Mouse (Mus musculus) T-helper 1 cell (primary cell): Measurements from ENCODE around the gene Add3.
"Not testable (repeated sequence)": the region's sequence is repeated elsewhere in the genome, so short reads cannot be mapped to it uniquely, and the experiment has no call there.

Experiments used
- in situ Hi-C: fragments of 300-600 bp; cut with MboI, MseI; formaldehyde crosslinking; loops from one replicate; pipeline ENCODE4 v1.15.1; 2025; ENCODE audit warnings: high pct_unique_total_duplicates

The Add3 gene

DNA sequence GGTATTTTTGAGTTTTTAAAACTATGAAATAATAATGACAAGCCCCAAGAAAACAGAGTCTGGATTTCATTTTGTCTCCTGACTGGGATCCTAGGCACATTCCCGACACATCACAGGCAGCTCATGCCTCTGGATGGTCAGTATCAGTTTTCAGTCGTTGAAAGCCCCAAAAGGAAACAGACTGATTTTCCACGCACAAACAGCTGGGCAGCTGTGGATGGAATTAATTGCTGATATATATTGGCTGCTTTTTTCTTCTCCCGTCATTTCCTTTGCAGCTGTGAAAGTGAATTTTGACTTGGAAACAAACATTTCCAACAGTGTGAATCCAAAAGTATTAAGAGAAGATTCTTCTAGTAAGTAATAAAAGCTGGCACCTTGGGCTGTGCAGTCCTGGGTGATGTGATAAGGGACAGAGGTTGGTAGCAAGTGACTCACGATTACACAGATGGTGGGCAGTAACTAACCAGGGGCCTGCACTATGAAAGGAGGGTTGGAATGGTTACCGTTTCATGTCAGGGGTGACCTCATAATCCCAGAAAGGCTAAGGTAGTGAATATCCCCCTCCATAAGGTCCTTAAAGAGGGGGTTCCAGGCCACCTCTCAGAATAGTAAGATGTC lies 51.7 kb downstream of the Add3 start:
- in situ Hi-C loops: no loop called here

- in situ Hi-C loops: no loop called here
Measured at GRCm38 (mm10) chr19:53193190-53193589, 52.9 kb downstream of the Add3 start.

DNA sequence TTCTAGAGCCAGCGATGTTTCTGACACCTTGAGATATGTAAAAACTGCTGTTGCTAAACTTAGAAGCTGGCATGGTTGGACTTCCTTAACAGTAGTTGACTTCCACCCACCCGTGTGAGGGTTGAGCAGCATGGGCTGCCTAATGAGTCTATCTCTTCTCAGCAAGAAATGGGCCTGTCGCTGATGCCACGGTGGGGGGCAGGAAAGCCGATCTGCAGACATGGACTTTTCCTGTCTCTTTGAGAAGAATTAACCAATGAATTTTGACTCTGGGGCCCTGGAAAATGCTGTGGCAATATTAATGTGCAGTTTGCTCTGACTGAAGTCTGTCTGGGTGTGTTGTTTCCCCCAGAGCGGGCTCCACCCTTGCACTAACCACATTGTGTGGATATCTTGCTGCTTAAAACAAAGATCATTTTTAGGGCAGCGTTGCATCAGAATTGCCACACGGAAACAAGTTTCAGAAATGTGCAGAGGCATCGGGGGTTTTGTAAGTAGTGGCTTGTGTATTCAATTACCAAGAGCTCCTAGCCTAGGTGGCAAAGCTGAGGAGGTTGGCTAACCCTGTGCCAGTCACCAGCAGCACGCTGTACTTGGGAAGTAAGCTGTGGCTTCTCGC lies 53.8 kb downstream of the Add3 start:
- in situ Hi-C loops: no loop called here

DNA sequence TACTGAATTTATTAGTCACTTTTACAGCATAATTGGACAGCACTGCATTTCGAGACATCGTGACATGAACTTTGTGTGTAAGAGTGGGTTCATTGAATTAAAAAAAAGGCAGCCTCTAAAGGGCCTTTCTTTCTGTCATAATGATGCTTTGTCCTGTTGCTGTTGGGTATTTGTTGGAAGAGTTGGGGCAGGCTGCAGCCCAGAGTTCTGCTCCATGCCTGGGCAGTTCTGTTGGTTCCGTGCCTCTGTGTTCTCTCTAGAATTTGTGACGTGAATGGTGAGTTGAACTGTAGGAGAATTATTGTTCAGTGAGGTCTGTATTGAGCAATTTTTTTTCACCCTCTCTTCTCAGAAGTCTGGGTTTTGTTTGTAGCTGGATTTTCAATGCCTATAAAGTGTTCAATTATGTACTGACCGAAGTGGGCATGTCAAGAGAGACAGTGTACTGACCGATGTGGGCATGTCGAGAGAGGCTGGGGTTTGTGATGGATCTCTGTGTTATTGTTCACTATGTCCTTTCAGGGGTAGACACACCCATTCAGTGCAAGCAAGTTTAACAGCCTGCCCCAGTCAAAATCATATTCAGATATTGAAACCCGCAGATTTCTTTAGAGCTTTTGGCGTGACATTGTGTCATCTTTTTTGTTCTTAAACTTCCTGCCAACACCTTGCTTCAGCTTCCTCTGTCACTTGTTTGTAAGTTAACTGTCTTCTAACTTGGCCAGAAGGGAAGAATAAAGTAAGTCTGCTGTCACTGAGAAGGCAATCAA lies 54.7 kb downstream of the Add3 start:
- in situ Hi-C loops: no loop called here

GRCm38 (mm10) chr19:53196961-53197360 lies 56.7 kb downstream of the Add3 start:
- in situ Hi-C loops: no loop called here

- in situ Hi-C loops: no loop called here
Measured at GRCm38 (mm10) chr19:53197766-53198165, 57.5 kb downstream of the Add3 start.

GRCm38 (mm10) chr19:53198706-53199572 lies 58.7 kb downstream of the Add3 start:
- in situ Hi-C loops: no loop called here

DNA sequence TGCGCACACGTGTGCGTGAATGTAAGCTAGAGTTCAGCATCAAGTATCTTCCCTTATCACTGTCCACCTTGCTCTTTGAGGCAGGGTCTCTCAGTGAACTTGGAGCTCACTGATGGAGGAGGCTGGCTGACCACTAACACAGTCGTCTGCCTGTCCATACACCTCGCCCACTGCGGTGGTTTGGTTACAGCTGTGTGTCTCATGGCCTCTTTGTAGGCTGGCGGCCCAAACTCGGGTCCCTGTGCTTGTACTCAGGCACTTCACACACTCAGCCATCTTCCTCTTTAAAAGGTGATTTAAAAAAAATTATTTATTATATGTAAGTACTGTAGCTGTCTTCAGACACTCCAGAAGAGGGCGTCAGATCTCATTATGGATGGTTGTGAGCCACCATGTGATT lies 59.5 kb downstream of the Add3 start:
- in situ Hi-C loops: no loop called here

DNA sequence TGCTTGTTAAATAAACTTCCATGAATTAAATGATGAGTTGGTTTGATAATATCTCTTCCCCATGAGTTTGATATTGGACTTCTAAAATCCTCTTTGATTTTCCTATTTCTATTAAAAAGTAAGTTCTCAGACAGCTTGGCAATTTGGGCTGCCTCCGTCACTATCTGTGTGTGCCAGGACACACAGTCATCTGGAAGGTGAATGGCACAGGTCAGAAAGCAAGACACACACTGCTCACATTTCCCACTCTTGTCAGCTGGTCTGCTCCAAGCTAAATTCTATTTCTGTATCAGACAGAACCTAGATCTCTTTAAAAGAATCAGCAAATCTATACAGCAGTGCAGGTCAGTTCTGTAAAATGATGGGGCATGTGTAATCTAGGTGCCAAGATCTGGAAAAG lies 61.9 kb downstream of the Add3 start:
- in situ Hi-C loops: no loop called here

- in situ Hi-C loops: no loop called here
Measured at GRCm38 (mm10) chr19:53206986-53207385, 66.7 kb downstream of the Add3 start.

- in situ Hi-C loops: no loop called here
Measured at GRCm38 (mm10) chr19:53208830-53209229, 68.6 kb downstream of the Add3 start.

DNA sequence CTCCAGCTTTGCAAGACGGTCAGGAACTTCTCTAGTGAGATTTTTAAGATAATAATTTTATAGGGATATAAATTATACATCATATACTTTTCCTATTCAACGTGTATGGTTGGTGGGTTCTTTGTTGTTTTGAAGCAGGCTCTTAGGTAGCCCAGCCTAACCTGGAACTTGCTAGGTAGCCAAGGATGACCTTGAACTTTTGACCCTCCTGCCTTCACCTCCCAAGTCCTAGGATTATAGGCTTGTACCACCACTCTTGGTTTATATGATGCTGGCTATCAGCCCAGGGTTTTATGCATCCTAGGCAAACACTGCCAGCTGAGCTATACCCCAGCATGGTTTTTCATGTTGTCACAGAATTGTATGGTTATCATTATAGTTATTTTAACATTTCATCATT lies 70.0 kb downstream of the Add3 start:
- in situ Hi-C loops: no loop called here

- in situ Hi-C loops: no loop called here
Measured at GRCm38 (mm10) chr19:53215352-53215751, 75.1 kb downstream of the Add3 start.

DNA sequence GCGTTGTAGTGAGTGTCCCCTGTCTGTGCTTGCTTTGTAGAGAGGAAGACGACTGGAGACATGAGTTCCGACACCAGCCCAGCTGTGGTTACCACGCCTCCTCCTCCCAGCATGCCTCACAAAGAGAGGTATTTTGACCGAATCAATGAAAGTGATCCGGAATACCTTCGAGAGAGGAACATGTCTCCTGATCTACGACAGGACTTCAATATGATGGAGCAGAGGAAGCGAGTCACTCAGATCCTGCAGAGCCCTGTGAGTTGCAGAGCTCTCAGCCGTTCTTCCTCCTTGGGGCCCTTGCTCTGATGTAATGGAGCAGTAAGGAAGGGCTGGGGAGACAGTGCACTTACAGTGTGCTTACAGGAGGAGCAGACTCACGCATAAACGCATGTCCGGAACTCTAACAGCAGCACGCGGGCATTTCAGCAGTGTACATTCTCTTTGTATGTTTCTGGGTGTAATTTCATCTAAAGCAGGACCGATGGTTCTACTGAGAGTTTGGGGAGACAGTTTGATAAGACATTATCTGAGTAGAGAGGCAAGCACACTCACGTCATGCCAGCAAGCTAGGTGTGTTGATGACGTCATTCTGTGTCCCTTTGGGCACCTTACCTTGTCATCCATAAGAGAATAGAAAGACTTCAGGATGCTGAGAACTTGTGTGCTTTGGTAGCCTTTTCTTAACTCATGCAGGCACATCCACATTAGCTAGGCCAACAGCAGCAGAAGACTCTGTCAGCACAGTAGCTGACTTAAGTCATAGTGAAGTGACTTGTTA lies 76.7 kb downstream of the Add3 start:
- in situ Hi-C loops: no loop called here

GRCm38 (mm10) chr19:53217837-53218236 lies 77.6 kb downstream of the Add3 start:
- in situ Hi-C loops: no loop called here

- in situ Hi-C loops: no loop called here
Measured at GRCm38 (mm10) chr19:53219305-53219704, 79.1 kb downstream of the Add3 start.

DNA sequence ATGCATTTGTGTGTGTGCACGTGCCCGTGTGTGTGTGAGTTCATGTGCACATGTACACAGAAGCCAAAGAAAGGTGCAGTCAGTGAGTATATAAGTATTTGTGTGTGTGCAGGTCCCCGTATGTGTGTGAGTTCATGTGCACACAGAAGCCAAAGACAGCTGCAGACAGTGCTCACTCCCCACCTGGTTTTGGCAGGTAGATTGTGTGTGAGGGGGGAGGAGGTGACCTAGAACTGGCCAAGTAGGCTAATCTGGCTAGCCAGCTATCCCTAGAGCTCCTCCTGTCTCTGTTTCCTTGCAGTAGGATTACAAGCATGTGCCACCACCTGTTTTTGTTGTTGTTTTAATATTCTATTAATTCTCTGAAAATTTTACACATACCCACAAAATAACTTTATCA lies 80.9 kb downstream of the Add3 start:
- in situ Hi-C loops: no loop called here

GRCm38 (mm10) chr19:53225249-53226070 lies 85.2 kb downstream of the Add3 start:
- in situ Hi-C loops: not testable (repeated sequence)

DNA sequence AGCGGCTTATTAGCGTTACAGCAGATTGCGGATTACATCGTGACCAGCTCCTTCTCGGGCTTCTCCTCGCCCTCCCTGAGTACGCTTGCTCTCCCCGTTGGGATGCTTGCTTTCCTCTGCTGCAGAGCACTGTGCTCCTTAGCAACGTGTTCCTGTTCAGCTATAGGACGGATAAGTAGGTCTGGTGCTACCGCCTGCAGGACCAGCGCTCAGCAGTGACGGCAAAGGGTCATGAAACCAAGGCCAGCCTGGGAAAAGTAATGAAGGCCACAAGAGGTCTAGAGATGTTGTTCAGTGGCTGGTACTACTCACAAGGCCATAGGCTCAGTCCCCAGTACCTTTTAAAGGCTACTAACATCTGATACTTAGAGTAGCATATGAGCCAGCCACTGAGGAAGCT lies 86.4 kb downstream of the Add3 start:
- in situ Hi-C loops: no loop called here

DNA sequence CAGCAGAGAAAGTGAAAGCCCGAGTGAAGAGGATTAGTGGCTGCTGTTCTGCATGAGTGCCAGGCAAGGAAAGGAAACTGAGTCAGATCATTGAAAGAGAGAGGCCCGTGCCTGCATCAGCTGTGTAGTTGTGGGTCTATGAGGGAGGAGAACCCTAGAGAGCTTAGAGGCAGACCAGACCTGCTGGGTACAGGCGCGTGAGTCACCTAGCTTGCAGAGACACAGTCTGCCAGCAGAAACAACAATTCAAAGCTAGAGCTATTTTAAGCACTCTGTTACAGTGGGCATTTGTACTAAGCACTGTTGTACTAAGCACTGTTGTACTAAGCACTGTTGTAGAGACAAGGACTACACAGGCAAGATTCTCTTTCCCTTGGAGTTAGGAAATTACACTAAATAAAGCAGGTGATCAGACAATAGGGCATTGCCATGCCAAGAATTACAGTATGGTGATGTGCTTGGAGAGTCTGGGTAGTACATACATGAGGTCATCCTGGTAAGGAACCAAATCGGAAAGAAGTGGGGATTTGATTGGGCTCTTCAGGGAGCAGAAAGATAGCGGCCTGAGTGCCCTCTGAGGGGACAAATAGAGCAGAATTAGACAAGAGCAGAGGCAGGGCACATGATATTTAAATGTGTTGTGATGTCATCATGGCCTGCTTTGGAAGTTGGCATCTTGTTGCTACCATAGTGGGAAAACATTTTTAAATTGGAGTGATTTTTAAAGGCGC lies 88.0 kb downstream of the Add3 start:
- in situ Hi-C loops: no loop called here
